Mouse (Mus musculus) MN1 (cell line): Measurements from ENCODE around the gene Pawr.

ENCODE experiments used
- DNase-seq: peaks from one replicate; pipeline ENCODE4 v3.0.0-alpha.2; 2016; ENCODE audit warnings: low spot score

Pawr gene

DNA sequence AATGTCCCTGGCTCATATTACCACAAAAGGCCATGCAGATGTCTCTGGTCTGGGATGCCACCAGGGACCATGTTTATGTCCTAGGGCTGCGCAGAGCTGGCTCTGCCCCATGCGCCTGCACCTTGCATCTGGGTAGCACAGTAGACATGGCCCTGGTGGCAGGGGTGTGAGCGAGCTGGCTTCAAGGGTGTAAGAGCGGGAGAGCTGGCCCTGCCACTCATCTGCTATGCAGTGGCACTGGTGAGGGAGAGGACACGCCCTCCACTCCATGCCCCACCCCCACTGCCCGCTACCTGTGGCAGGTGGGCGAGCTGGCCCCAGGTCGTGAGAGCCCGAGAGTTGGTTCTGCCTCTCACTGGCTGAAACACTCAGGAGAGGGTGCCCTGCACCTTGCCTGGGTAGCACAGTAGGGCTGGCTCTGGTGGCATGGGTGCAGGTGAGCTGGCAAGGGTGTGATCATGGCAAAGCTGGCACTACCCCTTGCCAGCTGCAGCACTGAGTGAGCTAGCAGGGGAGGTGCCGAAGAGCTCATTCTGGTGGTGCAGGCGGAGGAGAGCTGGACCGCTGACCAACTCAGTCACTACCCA is 24.8 kb downstream of the Pawr start:
- DNase-seq: no peak

GRCm38 (mm10) chr10:108359974-108360373 is 28.1 kb downstream of the Pawr start:
- no peak for DNase-seq

DNA sequence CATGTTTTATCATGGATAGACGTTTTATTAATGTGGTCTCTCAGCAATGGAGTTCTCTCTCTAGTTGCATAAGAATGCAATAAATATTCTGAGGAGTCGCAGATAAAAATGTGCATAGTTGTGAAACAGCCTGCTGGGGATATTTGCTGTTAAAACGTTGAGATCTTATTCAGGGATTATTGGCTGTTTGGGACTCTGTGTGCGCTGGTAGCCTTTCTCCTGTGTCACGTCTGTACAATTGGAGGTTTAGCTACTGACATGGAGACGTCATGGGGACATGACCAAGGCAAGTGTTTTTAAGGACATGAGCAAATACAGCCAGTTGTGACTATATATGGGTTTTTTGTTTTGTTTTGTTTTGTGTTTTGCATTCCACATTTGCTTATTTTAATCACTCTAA is 28.9 kb downstream of the Pawr start:
- DNase-seq: no peak

GRCm38 (mm10) chr10:108361419-108362155 is 29.7 kb downstream of the Pawr start:
- peak; percentile 16 for DNase-seq

DNA sequence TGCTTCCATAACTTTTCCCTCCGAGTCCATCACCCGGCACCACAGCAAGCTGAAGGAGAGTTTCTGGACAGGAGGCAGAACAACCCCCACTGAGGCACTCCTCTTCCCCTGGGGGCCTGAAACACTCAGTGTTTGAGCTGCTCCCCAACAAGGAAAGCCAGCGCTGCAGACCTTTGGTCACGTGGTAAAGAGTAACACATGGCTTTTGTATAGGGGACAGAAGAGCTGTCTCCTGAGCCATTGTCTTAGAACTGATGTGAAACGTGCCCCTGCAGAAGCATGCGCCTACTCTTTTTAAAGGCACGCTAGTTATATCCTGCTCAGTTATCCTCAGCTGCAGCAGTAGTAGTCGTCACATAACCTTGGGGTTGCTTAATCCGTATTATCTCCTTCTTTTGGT is 32.0 kb downstream of the Pawr start:
- DNase-seq: no peak

GRCm38 (mm10) chr10:108364946-108365719 is 33.2 kb downstream of the Pawr start:
- DNase-seq: no peak

DNA sequence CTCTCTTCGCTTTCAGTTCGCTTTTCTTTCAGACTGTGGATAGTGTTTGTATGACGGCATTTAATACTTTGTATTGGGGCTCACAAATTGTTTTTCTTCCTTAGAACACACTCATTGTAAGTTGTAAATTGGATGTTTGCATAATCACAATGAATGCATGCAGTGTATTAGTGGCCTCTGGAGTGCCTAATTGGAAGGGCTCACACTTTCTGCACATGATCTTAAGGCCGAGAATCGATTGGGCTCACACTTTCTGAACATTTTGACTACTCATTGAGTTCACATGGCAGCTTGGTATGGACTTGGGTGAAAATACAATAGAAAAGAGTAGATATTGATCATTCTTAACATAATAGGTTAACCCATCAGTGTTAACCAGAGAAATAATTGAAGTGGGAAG is 34.3 kb downstream of the Pawr start:
- no peak for DNase-seq

DNA sequence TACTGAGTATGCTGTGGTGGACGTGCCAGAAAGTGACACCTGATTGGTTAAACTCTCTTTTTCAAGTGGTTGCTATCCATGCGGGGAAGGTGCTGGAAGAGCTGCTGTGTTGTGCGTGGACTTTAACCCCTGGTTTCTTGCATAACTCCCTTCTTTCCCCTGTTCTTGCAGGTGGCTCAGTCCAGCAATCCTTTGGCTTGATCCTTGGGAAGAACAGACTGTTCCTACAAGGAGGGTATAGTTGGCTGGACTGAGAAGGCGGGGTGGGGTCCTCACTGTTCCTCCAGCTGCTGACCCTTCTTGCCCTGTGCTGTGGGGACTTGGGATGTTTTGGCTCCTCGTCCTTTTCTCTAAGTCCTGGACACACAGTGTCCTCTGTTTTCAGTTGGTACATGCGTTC is 36.4 kb downstream of the Pawr start:
- no peak for DNase-seq

DNA sequence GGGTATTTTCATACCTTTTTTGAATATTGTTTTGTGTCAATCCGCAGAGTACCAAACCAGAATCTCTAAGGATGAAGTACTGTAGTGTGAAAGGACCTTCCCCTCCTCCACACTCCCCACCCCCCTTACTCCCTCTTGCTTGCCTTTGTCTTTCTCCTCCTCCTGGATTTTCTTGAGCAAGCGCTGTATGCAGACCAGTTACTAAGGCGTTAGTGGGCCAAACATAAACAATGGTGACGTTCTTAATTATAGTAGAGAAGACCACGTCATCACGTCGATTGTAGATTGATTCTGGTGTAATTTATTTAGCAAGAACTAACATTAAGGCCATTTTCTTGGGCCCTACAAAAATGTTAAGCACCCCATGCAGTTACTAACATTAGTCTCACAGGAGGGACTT is 40.3 kb downstream of the Pawr start:
- DNase-seq: no peak

- no peak for DNase-seq
These were observed 40.9 kb downstream of the Pawr start for GRCm38 (mm10) chr10:108372858-108373257.

DNA sequence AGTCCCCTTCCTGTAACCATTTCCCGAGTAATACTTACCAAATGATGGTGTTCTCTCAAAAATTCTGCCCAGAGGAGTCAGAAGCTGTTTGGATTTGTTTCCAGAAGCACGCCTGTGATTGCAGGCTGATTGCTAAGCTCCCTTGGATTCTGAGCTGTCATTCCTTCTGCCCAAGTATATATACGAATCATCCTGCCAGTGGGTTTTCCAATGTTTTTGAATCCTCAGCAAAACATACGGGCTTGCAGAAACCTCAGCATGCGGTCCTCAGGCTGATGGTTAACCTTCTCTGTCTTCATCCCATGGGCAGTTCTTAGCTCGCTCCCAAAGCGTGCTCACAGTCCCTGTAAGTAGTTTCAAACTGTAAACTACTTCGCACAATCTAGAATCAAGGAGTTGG is 43.9 kb downstream of the Pawr start:
- DNase-seq: no peak

DNA sequence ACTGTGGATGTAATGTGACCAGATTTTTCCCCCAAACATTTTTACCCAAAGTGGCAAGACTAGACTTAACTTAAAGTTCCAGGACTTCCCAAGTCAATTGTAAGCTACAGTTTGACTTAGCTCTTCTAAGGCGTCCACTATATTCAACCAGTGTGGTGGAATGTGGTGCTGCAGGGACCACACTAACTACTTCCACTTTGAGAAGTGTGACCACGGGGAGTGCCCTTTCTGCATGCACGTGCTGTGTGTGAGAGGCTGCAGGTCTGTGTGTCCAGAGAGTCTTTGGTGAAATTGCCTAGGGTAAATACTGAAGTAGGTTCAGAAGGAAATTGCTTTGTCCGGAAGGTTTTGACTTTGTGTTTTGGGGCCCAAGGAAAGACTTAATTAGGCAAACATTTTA is 44.4 kb downstream of the Pawr start:
- DNase-seq: no peak

DNA sequence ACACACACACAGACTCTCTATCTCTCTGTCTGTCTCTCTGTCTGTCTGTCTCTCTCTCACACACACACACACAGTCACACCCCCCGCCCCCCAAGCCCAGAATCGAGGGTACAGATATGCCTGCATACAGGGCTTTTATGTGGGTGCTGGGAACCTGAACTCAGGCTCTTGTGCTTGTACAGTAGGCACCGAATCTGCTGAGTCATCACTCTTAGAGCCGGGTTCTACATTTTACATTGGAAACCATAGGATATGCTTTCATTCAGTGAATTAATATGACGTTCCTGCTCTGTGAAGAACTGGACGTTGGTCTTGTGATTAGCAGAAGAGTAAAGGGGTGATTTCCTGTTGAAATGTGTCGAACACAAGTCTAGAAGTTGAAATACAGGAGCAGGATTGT is 45.4 kb downstream of the Pawr start:
- no peak for DNase-seq

- DNase-seq: no peak
These were observed 46.1 kb downstream of the Pawr start for GRCm38 (mm10) chr10:108378062-108378461.

- DNase-seq: no peak
These were observed 46.6 kb downstream of the Pawr start for GRCm38 (mm10) chr10:108378479-108378878.

GRCm38 (mm10) chr10:108380715-108381114 is 48.8 kb downstream of the Pawr start:
- no peak for DNase-seq

DNA sequence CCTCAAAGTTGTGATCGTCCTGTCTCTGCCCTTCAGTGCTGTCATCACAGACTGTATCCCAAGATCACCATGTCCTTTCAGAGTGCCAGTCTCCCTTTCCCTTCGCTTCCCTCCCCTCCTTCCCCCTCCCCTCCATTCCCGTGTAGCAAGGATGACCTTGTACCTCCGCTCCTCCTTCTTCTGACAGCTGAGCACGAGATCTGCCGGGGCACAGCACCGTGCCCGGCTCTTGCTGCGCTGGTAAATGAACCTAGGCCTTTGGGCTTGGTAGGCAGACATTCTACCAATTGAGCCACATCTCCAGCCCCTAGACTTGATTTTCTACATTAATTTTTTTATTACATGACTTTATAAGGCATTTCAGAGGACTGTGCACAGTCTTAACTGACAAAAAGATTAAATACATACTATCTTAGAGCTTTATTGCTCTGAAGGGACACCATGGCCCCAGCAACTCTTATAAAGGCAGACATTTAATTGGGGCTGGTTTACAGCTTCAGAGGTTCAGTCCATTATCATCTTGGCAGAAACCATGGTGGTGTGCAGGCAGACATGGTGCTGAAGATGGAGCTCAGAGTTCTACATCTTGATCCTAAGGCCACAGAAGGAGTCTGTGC is 52.3 kb downstream of the Pawr start:
- no peak for DNase-seq

DNA sequence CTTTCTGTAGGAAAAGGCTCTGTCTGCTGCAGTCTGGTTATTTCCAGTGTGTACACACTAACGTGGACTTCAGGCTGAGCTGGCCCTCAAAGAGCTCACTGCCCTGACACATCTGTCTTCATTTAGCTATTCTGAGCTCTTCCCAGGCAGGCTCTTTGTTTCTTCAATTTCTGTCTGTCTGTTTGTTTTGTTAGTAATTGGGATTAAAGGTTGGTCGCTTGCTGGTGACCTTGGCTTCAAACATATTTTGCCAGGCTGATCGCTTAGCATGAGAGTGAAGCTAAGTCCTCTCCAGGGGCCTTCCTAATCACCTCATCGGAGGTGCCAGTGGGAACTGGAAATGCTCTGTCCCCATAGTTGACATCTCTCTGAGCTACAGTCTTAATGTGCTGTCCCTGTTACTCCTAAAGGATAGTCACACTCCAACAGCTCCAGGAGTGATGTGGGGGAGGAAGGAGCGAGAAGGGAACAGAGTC is 53.6 kb downstream of the Pawr start:
- DNase-seq: no peak

- no peak for DNase-seq
These were observed 56.5 kb downstream of the Pawr start for GRCm38 (mm10) chr10:108388410-108388915.

GRCm38 (mm10) chr10:108389178-108389926 is 57.4 kb downstream of the Pawr start:
- DNase-seq: no peak

DNA sequence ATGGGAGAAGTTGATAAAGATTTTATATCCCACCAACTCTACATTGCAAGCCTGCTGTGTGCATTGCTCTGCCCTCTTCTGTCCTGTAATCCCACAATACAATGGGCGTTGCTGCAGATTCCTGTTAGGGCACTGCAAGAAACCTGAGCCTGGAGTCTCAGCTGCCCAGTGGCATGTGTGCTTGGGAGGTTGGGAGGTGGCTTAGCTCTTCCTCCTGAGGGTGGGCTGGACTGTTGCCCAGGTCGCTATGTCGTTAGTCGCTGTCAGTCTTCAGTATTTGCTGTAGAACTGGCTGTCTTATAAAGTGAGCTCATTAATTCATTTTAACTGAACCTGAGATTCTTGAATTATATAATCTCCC is 58.0 kb downstream of the Pawr start:
- DNase-seq: peak; percentile 35

GRCm38 (mm10) chr10:108391370-108391902 is 59.5 kb downstream of the Pawr start:
- no peak for DNase-seq
